Mouse (Mus musculus): ENCODE measurements around the gene Muc13. TPM values are rescaled to one million over a fixed set of nuclear protein-coding genes. Genes with fewer than 3 reads are reported as not detected.

The Muc13 gene
- total and polyA plus RNA-seq, 2 experiments from 2014 or later: not detected

GRCm38 (mm10) chr16:33863208-33863751 is 69.4 kb downstream of the Muc13 start:
- TF ChIP-seq EP300 (IDR thresholded peaks at IDR 0.05; ENCODE audit: low read depth): no peak
- TF ChIP-seq CTCF (IDR thresholded peaks at IDR 0.05; ENCODE audit: low read depth): no peak
- no peak for ATAC-seq (ENCODE audit: insufficient read depth, low read depth)
- H3K4me1 ChIP-seq (ENCODE audit: control insufficient read depth, insufficient read depth): peaks cover 23% of the 10 kb centered on the region
- 0 out of 2 replicates have a peak, but pooled peaks cover 6% of the 10 kb centered on the region for H3K36me3 ChIP-seq (replicated peaks; ENCODE audit: control insufficient read depth, insufficient read depth, low read length)
- no peak overlapping the region for H3K9ac ChIP-seq (replicated peaks; ENCODE audit: low read depth, low read length)
- no peak overlapping the region for H3K4me2 ChIP-seq (ENCODE audit: low read depth, low read length)
- H3K4me3 ChIP-seq (ENCODE audit: low read depth, low read length): no peak overlapping the region
- DNase-seq (ENCODE audit: low spot score): no peak
- no peaks in the 10 kb centered on the region for H3K27me3 ChIP-seq (ENCODE audit: control insufficient read depth, insufficient read depth, low read length)
- no peaks in the 10 kb centered on the region for H3K9me3 ChIP-seq (replicated peaks; ENCODE audit: control insufficient read depth, low read length)
- H3K27ac ChIP-seq (ENCODE audit: low read depth): no peak overlapping the region
- 77% methylated on average over 5 of the region's 5 CpGs for WGBS

Other genes starting within 250 kb of the Muc13 start
- 93.7 and 94.2 TPM in 2 replicates for gene Heg1, start 109.7 kb upstream of the Muc13 start, total RNA-seq (2014; rRNA removed; ENCODE audit: low replicate concordance)
- 24.5 and 28.7 TPM in 2 replicates for gene Heg1, start 109.7 kb upstream of the Muc13 start, polyA plus RNA-seq (2015; fragmentation: Nextera tagmentation; extraction: Ambion mirVana)
- 116 and 134 TPM in 2 replicates for gene Itgb5, start 35.6 kb downstream of the Muc13 start, total RNA-seq (2014; rRNA removed; ENCODE audit: low replicate concordance)
- gene Itgb5, start 35.6 kb downstream of the Muc13 start, polyA plus RNA-seq (2015; fragmentation: Nextera tagmentation; extraction: Ambion mirVana): 33.4 and 35.6 TPM in 2 replicates
- 14.3 and 15.0 TPM in 2 replicates for gene Umps, start 173.0 kb downstream of the Muc13 start, total RNA-seq (2014; rRNA removed; ENCODE audit: low replicate concordance)
- gene Umps, start 173.0 kb downstream of the Muc13 start, polyA plus RNA-seq (2015; fragmentation: Nextera tagmentation; extraction: Ambion mirVana): 12.5 and 12.6 TPM in 2 replicates